Mouse (Mus musculus): ENCODE measurements around the gene Duxbl3. TPM values are rescaled to one million over a fixed set of nuclear protein-coding genes. Genes with fewer than 3 reads are reported as not detected.

Gene Duxbl3
- polyA plus RNA-seq, 1 experiment from 2014 or later: 3.8 TPM

DNA sequence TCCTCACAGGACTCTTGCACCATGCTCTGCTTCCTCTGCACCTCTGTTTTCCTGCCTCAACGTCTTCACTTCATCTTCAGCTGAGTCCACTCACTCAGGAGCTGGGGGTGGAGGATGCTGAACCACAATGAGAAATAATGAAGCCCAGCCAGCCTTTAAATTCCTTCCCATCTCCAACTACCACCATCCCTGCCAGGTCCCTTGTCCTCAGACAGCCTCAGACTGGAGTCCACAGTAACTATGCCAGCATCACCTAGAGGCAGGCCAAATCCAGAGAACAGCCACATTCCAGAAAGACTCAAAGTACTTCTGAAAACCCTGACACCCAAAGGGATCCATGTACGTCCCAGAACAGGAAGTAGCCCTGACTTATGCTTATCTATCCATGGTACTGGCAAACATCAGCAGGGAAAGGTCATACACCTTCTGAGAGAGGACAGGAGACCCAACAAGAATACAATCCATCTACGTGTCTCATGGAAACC lies 58.5 kb downstream of the Duxbl3 start:
- Histone ChIP-seq H3K9me3 (no peaks in the 10 kb centered on the region), H3K9ac (replicated peaks) (no peak overlapping the region), H3K4me3 (no peak overlapping the region), H3K36me3 (no peaks in the 10 kb centered on the region), H3K4me2 (replicated peaks) (no peak overlapping the region), H3K27me3 (no peaks in the 10 kb centered on the region), H3K27ac (replicated peaks) (no peak overlapping the region), H3K4me1 (no peaks in the 10 kb centered on the region)
- no peak for ATAC-seq (ENCODE audit: low FRiP score, low read depth)
- 83% methylated on average over 3 of the region's 3 CpGs for WGBS

Other genes starting within 250 kb of the Duxbl3 start
- gene Gm9780, start 215.3 kb upstream of the Duxbl3 start, polyA plus RNA-seq (2016; fragmentation: Nextera tagmentation; extraction: Ambion mirVana): 3.0 and 6.0 TPM in 2 replicates
- gene Tmem254c, start 190.6 kb upstream of the Duxbl3 start, polyA plus RNA-seq (2016; fragmentation: Nextera tagmentation; extraction: Ambion mirVana): 13.7 and 21.1 TPM in 2 replicates
- not detected in 2 replicates for gene Cphx2, start 176.4 kb upstream of the Duxbl3 start, polyA plus RNA-seq (2016; fragmentation: Nextera tagmentation; extraction: Ambion mirVana)
- gene Cphx3, start 175.7 kb upstream of the Duxbl3 start, polyA plus RNA-seq (2016; fragmentation: Nextera tagmentation; extraction: Ambion mirVana): not detected in 2 replicates
- gene Duxbl2, start 139.6 kb upstream of the Duxbl3 start, polyA plus RNA-seq (2016; fragmentation: Nextera tagmentation; extraction: Ambion mirVana): 8.3 TPM in 1 of 2 replicates, not detected in the other
- 2.3 and 6.3 TPM in 2 replicates for gene Plac9b, start 75.5 kb upstream of the Duxbl3 start, polyA plus RNA-seq (2016; fragmentation: Nextera tagmentation; extraction: Ambion mirVana)
- gene Tmem254b, start 50.9 kb upstream of the Duxbl3 start, polyA plus RNA-seq (2016; fragmentation: Nextera tagmentation; extraction: Ambion mirVana): 15.3 and 19.6 TPM in 2 replicates

Data from midbrain, embryonic 12.5 days (tissue).